Mouse (Mus musculus) erythroblast, adult 5-6 weeks (primary cell): ENCODE results near the gene Dbnl. TPM values are rescaled to one million over a fixed set of nuclear protein-coding genes. Genes with fewer than 3 reads are reported as not detected.

Source experiments
- ATAC-seq: replicated peaks from 2 replicates; pipeline ENCODE4 v1.8.0; 2016; ENCODE audit warnings: moderate number of reproducible peaks, mild to moderate bottlenecking, moderate TSS enrichment, inconsistent platforms; ENCODE audit not compliant: poor library complexity, low FRiP score, severe bottlenecking
- total RNA-seq, 2 experiments: library from RNA; stranded (forward) in 1 of 2; stranded (reverse) in 1 of 2; fragments of 150-400 nt in 1 of 2; fragments of 200-764, 138-1000 nt in 1 of 2; gene quantifications; 2 replicates each; pipeline versions ENCODE4 v1.2.3 to v1.2.4; 2015 to 2017; ENCODE audit warnings: low replicate concordance in 2 of 2

The Dbnl gene
- total RNA-seq, 2 experiments from 2014 or later = 14.4 to 26.0 TPM

GRCm38 (mm10) chr11:5834506-5834905 lies 46.2 kb downstream of the Dbnl start:
- no peak for ATAC-seq

- no peak for ATAC-seq
Observed at GRCm38 (mm10) chr11:5835057-5835456, 46.8 kb downstream of the Dbnl start.

GRCm38 (mm10) chr11:5836126-5836525 lies 47.8 kb downstream of the Dbnl start:
- ATAC-seq = no peak

- peak; percentile 97 for ATAC-seq
Observed at GRCm38 (mm10) chr11:5837251-5838246, 49.3 kb downstream of the Dbnl start, which contains the start of gene Polm. Gene Polm (minus strand): TSS chr11:5838016.

GRCm38 (mm10) chr11:5840346-5840745 lies 52.1 kb downstream of the Dbnl start:
- no peak for ATAC-seq

GRCm38 (mm10) chr11:5841751-5842150 lies 53.5 kb downstream of the Dbnl start:
- no peak for ATAC-seq

GRCm38 (mm10) chr11:5843131-5843530 lies 54.8 kb downstream of the Dbnl start:
- ATAC-seq = no peak

GRCm38 (mm10) chr11:5846639-5847345 lies 58.5 kb downstream of the Dbnl start:
- no peak for ATAC-seq

- no peak for ATAC-seq
Observed at GRCm38 (mm10) chr11:5848741-5849140, 60.5 kb downstream of the Dbnl start.

- ATAC-seq = no peak; the same call in 1 of the 2 replicates
Observed at GRCm38 (mm10) chr11:5849316-5849715, 61.0 kb downstream of the Dbnl start.

GRCm38 (mm10) chr11:5850452-5850851 lies 62.2 kb downstream of the Dbnl start:
- ATAC-seq = no peak

Other genes starting within 250 kb of the Dbnl start
- 2.7 and 5.6 TPM in 2 replicates for gene Ccdc117, start 246.3 kb upstream of the Dbnl start, total RNA-seq (2015; ENCODE audit: low replicate concordance)
- 9.5 and 10.4 TPM in 2 replicates for gene Ccdc117, start 246.3 kb upstream of the Dbnl start, total RNA-seq (2017; ENCODE audit: low replicate concordance)
- gene Ankrd36, start 218.8 kb upstream of the Dbnl start, total RNA-seq (2015; ENCODE audit: low replicate concordance) = 0.63 TPM in 1 of 2 replicates, not detected in the other
- gene Ankrd36, start 218.8 kb upstream of the Dbnl start, total RNA-seq (2017; ENCODE audit: low replicate concordance) = 4.6 TPM in 2 replicates
- 16.5 and 28.1 TPM in 2 replicates for gene Mrps24, start 72.8 kb upstream of the Dbnl start, total RNA-seq (2015; ENCODE audit: low replicate concordance)
- gene Mrps24, start 72.8 kb upstream of the Dbnl start, total RNA-seq (2017; ENCODE audit: low replicate concordance) = 16.1 and 21.7 TPM in 2 replicates
- gene Urgcp, start 26.1 kb upstream of the Dbnl start, total RNA-seq (2015; ENCODE audit: low replicate concordance) = 0.19 and 2.3 TPM in 2 replicates
- gene Urgcp, start 26.1 kb upstream of the Dbnl start, total RNA-seq (2017; ENCODE audit: low replicate concordance) = 1.2 and 3.2 TPM in 2 replicates
- gene Pgam2, start 15.2 kb downstream of the Dbnl start, total RNA-seq (2015; ENCODE audit: low replicate concordance) = not detected in 2 replicates
- gene Pgam2, start 15.2 kb downstream of the Dbnl start, total RNA-seq (2017; ENCODE audit: low replicate concordance) = not detected in 2 replicates
- gene Polm, start 49.5 kb downstream of the Dbnl start, total RNA-seq (2015; ENCODE audit: low replicate concordance) = 0.58 and 3.3 TPM in 2 replicates
- 0.28 and 1.5 TPM in 2 replicates for gene Polm, start 49.5 kb downstream of the Dbnl start, total RNA-seq (2017; ENCODE audit: low replicate concordance)
- not detected in 2 replicates for gene Aebp1, start 73.5 kb downstream of the Dbnl start, total RNA-seq (2015; ENCODE audit: low replicate concordance)
- not detected in 2 replicates for gene Aebp1, start 73.5 kb downstream of the Dbnl start, total RNA-seq (2017; ENCODE audit: low replicate concordance)
- gene Pold2, start 89.8 kb downstream of the Dbnl start, total RNA-seq (2015; ENCODE audit: low replicate concordance) = 20.7 and 26.5 TPM in 2 replicates
- gene Pold2, start 89.8 kb downstream of the Dbnl start, total RNA-seq (2017; ENCODE audit: low replicate concordance) = 4.2 and 18.0 TPM in 2 replicates
- gene Myl7, start 110.3 kb downstream of the Dbnl start, total RNA-seq (2015; ENCODE audit: low replicate concordance) = not detected in 2 replicates
- gene Myl7, start 110.3 kb downstream of the Dbnl start, total RNA-seq (2017; ENCODE audit: low replicate concordance) = not detected in 2 replicates
- not detected in 2 replicates for gene Gck, start 161.6 kb downstream of the Dbnl start, total RNA-seq (2015; ENCODE audit: low replicate concordance)
- not detected in 2 replicates for gene Gck, start 161.6 kb downstream of the Dbnl start, total RNA-seq (2017; ENCODE audit: low replicate concordance)
- gene Ykt6, start 167.2 kb downstream of the Dbnl start, total RNA-seq (2015; ENCODE audit: low replicate concordance) = 9.8 and 11.3 TPM in 2 replicates
- 6.8 and 22.3 TPM in 2 replicates for gene Ykt6, start 167.2 kb downstream of the Dbnl start, total RNA-seq (2017; ENCODE audit: low replicate concordance)